Mouse (Mus musculus): ENCODE results near the gene Rcc1.

Rcc1 gene

GRCm38 (mm10) chr4:132355403-132355802, 2.0 kb upstream of the Rcc1 start:
- DNase-seq (ENCODE audit: low spot score in 2 of 2) = no peak

GRCm38 (mm10) chr4:132354571-132354970, 1.2 kb upstream of the Rcc1 start:
- DNase-seq (ENCODE audit: low spot score in 2 of 2) = peak; percentile 30 to 65

GRCm38 (mm10) chr4:132352739-132353138, 666 bp downstream of the Rcc1 start:
- DNase-seq (ENCODE audit: low spot score in 2 of 2) = peak in 1 of 2 experiments; percentile 33

- no peak for DNase-seq (ENCODE audit: low spot score in 2 of 2)
Observed at GRCm38 (mm10) chr4:132351401-132351800, 2.0 kb downstream of the Rcc1 start.

- no peak for DNase-seq (ENCODE audit: low spot score in 2 of 2)
Observed at GRCm38 (mm10) chr4:132350854-132351253, 2.6 kb downstream of the Rcc1 start.

- no peak for DNase-seq (ENCODE audit: low spot score in 2 of 2)
Observed at GRCm38 (mm10) chr4:132350123-132350740, 3.2 kb downstream of the Rcc1 start.

GRCm38 (mm10) chr4:132349495-132350122, 3.8 kb downstream of the Rcc1 start:
- DNase-seq (ENCODE audit: low spot score in 2 of 2) = no peak

GRCm38 (mm10) chr4:132346661-132347060, 6.7 kb downstream of the Rcc1 start:
- DNase-seq (ENCODE audit: low spot score in 2 of 2) = no peak

GRCm38 (mm10) chr4:132346261-132346660, 7.1 kb downstream of the Rcc1 start:
- DNase-seq (ENCODE audit: low spot score in 2 of 2) = no peak

GRCm38 (mm10) chr4:132345843-132346212, 7.6 kb downstream of the Rcc1 start:
- DNase-seq (ENCODE audit: low spot score in 2 of 2) = no peak

GRCm38 (mm10) chr4:132345135-132345842, 8.1 kb downstream of the Rcc1 start:
- DNase-seq (ENCODE audit: low spot score in 2 of 2) = peak; percentile 89 to 96

GRCm38 (mm10) chr4:132344403-132345134, 8.8 kb downstream of the Rcc1 start:
- DNase-seq (ENCODE audit: low spot score in 2 of 2) = no peak

- DNase-seq (ENCODE audit: low spot score in 2 of 2) = no peak
Observed at GRCm38 (mm10) chr4:132341451-132341850, 12.0 kb downstream of the Rcc1 start.

GRCm38 (mm10) chr4:132338943-132339342, 14.5 kb downstream of the Rcc1 start:
- DNase-seq (ENCODE audit: low spot score in 2 of 2) = no peak

GRCm38 (mm10) chr4:132332880-132333279, 20.5 kb downstream of the Rcc1 start:
- DNase-seq (ENCODE audit: low spot score in 2 of 2) = no peak

GRCm38 (mm10) chr4:132331960-132332359, 21.4 kb downstream of the Rcc1 start:
- DNase-seq (ENCODE audit: low spot score in 2 of 2) = no peak

GRCm38 (mm10) chr4:132329835-132330354, 23.5 kb downstream of the Rcc1 start:
- no peak for DNase-seq (ENCODE audit: low spot score in 2 of 2)

- peak; percentile 82 to 83 for DNase-seq (ENCODE audit: low spot score in 2 of 2)
Observed at GRCm38 (mm10) chr4:132329115-132329834, 24.1 kb downstream of the Rcc1 start, which contains the start of gene Trnau1ap. Gene Trnau1ap, minus strand, starts transcription at chr4:132329538.

- DNase-seq (ENCODE audit: low spot score in 2 of 2) = no peak
Observed at GRCm38 (mm10) chr4:132328391-132328982, 24.9 kb downstream of the Rcc1 start.

GRCm38 (mm10) chr4:132326481-132326880, 26.9 kb downstream of the Rcc1 start:
- DNase-seq (ENCODE audit: low spot score in 2 of 2) = no peak

- DNase-seq (ENCODE audit: low spot score in 2 of 2) = no peak
Observed at GRCm38 (mm10) chr4:132315711-132316110, 37.7 kb downstream of the Rcc1 start.
